Mouse (Mus musculus) liver, embryonic 14.5 days (tissue): ENCODE measurements around the gene Aspdh.

Experiments used
- CTCF ChIP-seq: IDR thresholded peaks from 2 replicates; pipeline ENCODE4 v1.5.1; 2016; ENCODE audit warnings: antibody characterized with exemption, low read depth, control low read depth
- EP300 ChIP-seq: IDR thresholded peaks from 2 replicates; pipeline ENCODE4 v1.6.1; 2016; ENCODE audit warnings: antibody characterized with exemption, low read depth

GRCm38 (mm10) chr7:44486927-44487575 is 21.9 kb downstream of the Aspdh start:
- TF ChIP-seq CTCF (no peak), EP300 (no peak)
